In the genomic region with DNA sequence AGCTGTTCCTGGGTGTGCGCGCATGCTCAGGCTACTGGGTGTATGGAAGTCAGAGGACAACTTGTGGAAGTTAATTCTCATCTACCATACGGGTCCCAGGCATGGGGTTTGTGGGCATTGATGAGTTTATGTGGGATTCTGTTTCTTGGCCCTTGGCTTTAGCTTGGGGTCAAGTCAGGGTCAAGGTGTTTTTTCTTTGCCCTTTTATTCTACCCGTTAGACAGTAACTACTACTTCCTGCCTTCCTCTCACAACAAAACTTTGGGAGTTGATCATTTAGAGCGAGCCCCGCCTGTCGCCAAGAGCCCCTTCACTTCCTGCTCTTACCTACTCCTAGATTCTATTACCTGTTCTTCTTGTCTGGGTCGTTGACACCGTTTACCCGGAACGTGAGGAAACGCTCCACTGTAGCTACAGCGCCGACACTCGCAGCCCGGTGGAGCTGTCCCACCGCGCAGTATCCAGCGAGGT, we compare ENCODE assay signal across 8 mouse cellular contexts. TPM values are rescaled to one million over a fixed set of nuclear protein-coding genes. Genes with fewer than 3 reads are reported as not detected.
DNase-seq lines count a peak whose midpoint lies in the region; ATAC-seq and TF ChIP-seq lines count a peak whose summit lies in the region.

No protein-coding gene starts in this region.

- DNase-seq in kidney, postnatal 0 days (ENCODE audit: low spot score), result no peak
- no peak for DNase-seq in kidney, postnatal 36 days
- no peak for DNase-seq in embryonic facial prominence, embryonic 10.5 days (ENCODE audit: low spot score)
- peak; percentile 29 for DNase-seq in naive thymus-derived CD4-positive, alpha-beta T cell, adult 2 months (ENCODE audit: low read depth)
- DNase-seq in urinary bladder, postnatal 14 days (ENCODE audit: low spot score), result no peak
- DNase-seq in adrenal gland, postnatal 14 days, result no peak
- DNase-seq in retina, postnatal 1 day, result no peak

- H3K27me3 ChIP-seq in kidney, postnatal 0 days (ENCODE audit: insufficient read depth, low read length), result no peaks in the 10 kb centered on the region
- peaks cover 27% of the 10 kb centered on the region for H3K27me3 ChIP-seq in embryonic facial prominence, embryonic 10.5 days (replicated peaks; ENCODE audit: low read depth, poor library complexity, severe bottlenecking)

- peak overlapping the region; percentile 66 for H3K4me2 ChIP-seq in kidney, postnatal 0 days (ENCODE audit: low read length)

- no peak for TF ChIP-seq CTCF in kidney, postnatal 0 days (IDR thresholded peaks at IDR 0.05; ENCODE audit: low read depth)

- no peak for ATAC-seq in kidney, postnatal 0 days (replicated peaks; ENCODE audit: low FRiP score, low read depth)
- ATAC-seq in inflammation-experienced regulatory T-cells, adult 6 months, result peak; percentile 19

- H3K9me3 ChIP-seq in kidney, postnatal 0 days (replicated peaks; ENCODE audit: low read length), result no peaks in the 10 kb centered on the region
- no peaks in the 10 kb centered on the region for H3K9me3 ChIP-seq in embryonic facial prominence, embryonic 10.5 days

- H3K4me3 ChIP-seq in kidney, postnatal 0 days (replicated peaks; ENCODE audit: low read depth, low read length), result peak overlapping the region; percentile 31
- H3K4me3 ChIP-seq in embryonic facial prominence, embryonic 10.5 days, result peak overlapping the region; percentile 55

- no peak overlapping the region for H3K27ac ChIP-seq in kidney, postnatal 0 days
- no peak overlapping the region for H3K27ac ChIP-seq in embryonic facial prominence, embryonic 10.5 days (replicated peaks)

- H3K4me1 ChIP-seq in kidney, postnatal 0 days (replicated peaks; ENCODE audit: insufficient read depth, low read length), result peaks cover 5% of the 10 kb centered on the region; the same call in 1 of the 2 replicates
- peaks cover 12% of the 10 kb centered on the region for H3K4me1 ChIP-seq in embryonic facial prominence, embryonic 10.5 days

- H3K9ac ChIP-seq in kidney, postnatal 0 days (ENCODE audit: low read depth, low read length), result no peak overlapping the region

- 14% methylated on average over 19 of the region's 19 CpGs for WGBS in kidney, postnatal 0 days
- WGBS in embryonic facial prominence, embryonic 10.5 days, result 14% methylated on average over 19 of the region's 19 CpGs

- no peaks in the 10 kb centered on the region for H3K36me3 ChIP-seq in kidney, postnatal 0 days (ENCODE audit: insufficient read depth, low read length)
- no peaks in the 10 kb centered on the region for H3K36me3 ChIP-seq in embryonic facial prominence, embryonic 10.5 days (replicated peaks)

RNA-seq across cellular contexts. Expression of gene Gm26661, which starts 0.3 kb away (rescaled TPM):
- not detected in 2 replicates for polyA plus RNA-seq in kidney, postnatal 0 days (2015; fragmentation: Nextera tagmentation; extraction: Ambion mirVana)
- polyA plus RNA-seq in embryonic facial prominence, embryonic 10.5 days (2016; fragmentation: Nextera tagmentation; extraction: Ambion mirVana), result not detected in 2 replicates
- not detected for polyA plus RNA-seq in inflammation-experienced regulatory T-cells, adult 6 months (2017; shearing (Covaris generic))
- total RNA-seq in adrenal gland, postnatal 14 days (2021), result not detected in 2 replicates

RNA-seq across cellular contexts. Expression of gene Flnb, which starts 26.7 kb away (rescaled TPM):
- 10.7 and 12.7 TPM in 2 replicates for polyA plus RNA-seq in kidney, postnatal 0 days (2015; fragmentation: Nextera tagmentation; extraction: Ambion mirVana)
- polyA plus RNA-seq in embryonic facial prominence, embryonic 10.5 days (2016; fragmentation: Nextera tagmentation; extraction: Ambion mirVana), result 20.4 and 22.5 TPM in 2 replicates
- 10 to 100 TPM in 1 of 3 experiments, 1 to 10 TPM in 2; 5.4 to 11.4 (median 6.1) TPM for polyA plus RNA-seq in inflammation-experienced regulatory T-cells, adult 6 months (2017; shearing (Covaris generic))
- 43.3 and 45.7 TPM in 2 replicates for total RNA-seq in adrenal gland, postnatal 14 days (2021)
